Mouse (Mus musculus) limb, embryonic 14.5 days (tissue): Measurements from ENCODE around the gene Ptprg. TPM values are rescaled to one million over a fixed set of nuclear protein-coding genes. Genes with fewer than 3 reads are reported as not detected.

ENCODE experiments used
- ATAC-seq: fragments of 200-750 bp; cut with Nextera tagmentation; 2 replicates; pipeline ENCODE4 v1.8.0; 2017; ENCODE audit warnings: low read depth, moderate number of reproducible peaks, moderate TSS enrichment; ENCODE audit not compliant: low FRiP score
- DNase-seq: peaks from one replicate; pipeline ENCODE4 v3.0.0-alpha.2; 2015; ENCODE audit warnings: low spot score
- H3K27ac ChIP-seq: fragments of 300-500 bp; sonication (generic); replicated peaks from 2 replicates; pipeline ENCODE4 v1.5.1; 2014; ENCODE audit warnings: low read depth, mild to moderate bottlenecking, low read length, moderate library complexity, mixed read lengths
- H3K27me3 ChIP-seq: fragments of 300-500 bp; sonication (generic); 2 replicates; pipeline ENCODE4 v1.6.1; 2014; ENCODE audit warnings: low read length, mixed read lengths; ENCODE audit not compliant: control insufficient read depth, insufficient read depth
- H3K36me3 ChIP-seq: fragments of 300-500 bp; sonication (generic); 2 replicates; pipeline ENCODE4 v1.6.1; 2014; ENCODE audit warnings: mild to moderate bottlenecking, low read length, moderate library complexity, mixed read lengths; ENCODE audit not compliant: control insufficient read depth, insufficient read depth
- H3K4me1 ChIP-seq: fragments of 300-500 bp; sonication (generic); 2 replicates; pipeline ENCODE4 v1.6.1; 2014; ENCODE audit warnings: antibody characterized with exemption, low read length, mixed read lengths; ENCODE audit not compliant: control insufficient read depth, insufficient read depth
- H3K4me2 ChIP-seq: fragments of 300-500 bp; sonication (generic); replicated peaks from 2 replicates; pipeline ENCODE4 v1.6.1; 2014; ENCODE audit warnings: low read depth, mild to moderate bottlenecking, low read length, moderate library complexity; ENCODE audit not compliant: severe bottlenecking
- H3K4me3 ChIP-seq: fragments of 300-500 bp; sonication (generic); replicated peaks from 2 replicates; pipeline ENCODE4 v1.5.1; 2014; ENCODE audit warnings: low read length
- H3K9ac ChIP-seq: fragments of 300-500 bp; sonication (generic); 2 replicates; pipeline ENCODE4 v1.6.1; 2014; ENCODE audit warnings: mild to moderate bottlenecking, low read depth, low read length, moderate library complexity; ENCODE audit not compliant: severe bottlenecking
- H3K9me3 ChIP-seq: fragments of 300-500 bp; sonication (generic); 2 replicates; pipeline ENCODE4 v1.6.1; 2016; ENCODE audit warnings: low read length; ENCODE audit not compliant: control insufficient read depth
- POLR2A ChIP-seq: fragments of 200-500 bp; IDR thresholded peaks from 2 replicates; pipeline ENCODE4 v1.8.0; 2012; ENCODE audit warnings: inconsistent platforms, mild to moderate bottlenecking, moderate library complexity, borderline replicate concordance; ENCODE audit not compliant: insufficient read depth, insufficient read length; ENCODE audit errors: extremely low read depth
- WGBS: fragments of 180-500 bp; shearing (Covaris S2); extraction: QIAGEN DNeasy Blood & Tissue Kit; methylation state at CpG from one replicate; pipeline ENCODE4 v1.1.7; 2014; 5-methylcytosine and 5-hydroxymethylcytosine counted together
- polyA plus RNA-seq, 2 experiments: library from polyadenylated mRNA; depleted of rRNA in 1 of 2; stranded (reverse) in 1 of 2; unstranded in 1 of 2; fragments of >200 nt; fragmentation: Nextera tagmentation in 1 of 2; extraction: Ambion mirVana in 1 of 2; gene quantifications; 2 replicates each; pipeline versions ENCODE4 v1.2.1 to v1.2.3; 2012 to 2014

Ptprg gene
- polyA plus RNA-seq, 2 experiments: 25.5 to 28.6 TPM

DNA sequence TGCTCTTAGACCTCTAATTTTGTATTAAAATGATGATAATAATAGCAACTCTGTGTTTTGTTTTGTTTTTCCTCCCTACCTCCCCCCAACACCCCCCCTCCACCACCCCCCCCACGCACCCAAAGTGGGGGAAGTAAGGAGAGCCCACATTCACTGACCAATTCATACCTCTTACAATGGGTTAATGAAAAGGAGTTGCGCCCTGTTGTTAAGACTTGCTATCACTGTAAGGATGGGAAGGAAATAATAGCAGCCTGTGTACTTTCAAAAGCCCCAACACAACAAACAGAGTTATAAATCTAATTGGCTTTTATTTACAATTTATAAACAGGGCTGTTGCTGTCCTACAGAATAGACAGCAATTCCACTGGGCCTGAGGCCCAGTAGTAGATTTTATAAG, 130.8 kb downstream of the Ptprg start:
- no peaks in the 10 kb centered on the region for H3K9me3 ChIP-seq
- ATAC-seq: no peak
- no peaks in the 10 kb centered on the region for H3K36me3 ChIP-seq
- no peak for DNase-seq
- no peak overlapping the region for H3K27ac ChIP-seq
- H3K4me2 ChIP-seq: no peak overlapping the region
- no peak overlapping the region for H3K4me3 ChIP-seq
- 50% methylated on average over 2 of the region's 2 CpGs for WGBS
- H3K9ac ChIP-seq: 0 out of 2 replicates have a peak overlapping the region, but pooled peaks have one; percentile 25
- no peak for TF ChIP-seq POLR2A
- no peaks in the 10 kb centered on the region for H3K27me3 ChIP-seq
- peaks cover 24% of the 10 kb centered on the region for H3K4me1 ChIP-seq

- ATAC-seq: no peak
- Histone ChIP-seq H3K27ac (no peak overlapping the region), H3K4me3 (no peak overlapping the region), H3K36me3 (no peaks in the 10 kb centered on the region), H3K4me2 (no peak overlapping the region), H3K9me3 (no peaks in the 10 kb centered on the region), H3K9ac (no peak overlapping the region), H3K4me1 (peaks cover 20% of the 10 kb centered on the region), H3K27me3 (no peaks in the 10 kb centered on the region)
- no peak for DNase-seq
- WGBS: 88% methylated on average over 1 of the region's 1 CpGs
- no peak for TF ChIP-seq POLR2A
Measured at GRCm38 (mm10) chr14:11687541-11687940, 134.2 kb downstream of the Ptprg start.

- no peaks in the 10 kb centered on the region for H3K27me3 ChIP-seq
- no peak overlapping the region for H3K4me2 ChIP-seq
- no peaks in the 10 kb centered on the region for H3K36me3 ChIP-seq
- no peak for DNase-seq
- H3K4me1 ChIP-seq: peaks cover 14% of the 10 kb centered on the region
- 55% methylated on average over 6 of the region's 6 CpGs for WGBS
- ATAC-seq: no peak
- H3K9me3 ChIP-seq: no peaks in the 10 kb centered on the region
- no peak overlapping the region for H3K4me3 ChIP-seq
- no peak overlapping the region for H3K27ac ChIP-seq
- H3K9ac ChIP-seq: no peak overlapping the region
- TF ChIP-seq POLR2A: no peak
Measured at GRCm38 (mm10) chr14:11688142-11688541, 134.8 kb downstream of the Ptprg start.

DNA sequence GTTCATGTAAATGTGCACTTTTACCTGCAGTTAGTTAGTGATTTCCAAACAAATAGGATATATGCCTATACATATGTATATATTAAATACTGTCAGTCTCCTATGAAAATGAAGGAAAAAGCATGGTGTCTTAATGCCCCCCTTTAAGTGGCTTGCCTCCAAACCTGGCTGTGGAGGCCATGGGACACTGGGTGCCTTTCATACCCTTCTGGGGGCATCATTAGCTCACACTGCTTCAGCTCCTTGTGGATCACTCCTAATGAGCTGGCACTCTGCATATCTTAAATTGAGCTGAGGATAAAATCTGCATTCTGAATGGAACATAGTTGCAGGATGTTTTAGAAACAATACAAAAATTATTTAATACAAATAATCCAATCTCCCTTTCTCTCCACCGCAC, 136.7 kb downstream of the Ptprg start:
- whole genome bisulfite sequencing: 91% methylated on average over 1 of the region's 1 CpGs
- ATAC-seq: no peak
- Histone ChIP-seq H3K9me3 (no peaks in the 10 kb centered on the region), H3K9ac (no peak overlapping the region), H3K4me1 (0 out of 2 replicates have a peak, but pooled peaks cover 5% of the 10 kb centered on the region), H3K27me3 (no peaks in the 10 kb centered on the region), H3K4me3 (no peak overlapping the region), H3K36me3 (no peaks in the 10 kb centered on the region), H3K27ac (no peak overlapping the region), H3K4me2 (no peak overlapping the region)
- no peak for TF ChIP-seq POLR2A
- DNase-seq: no peak

- no peak for ATAC-seq
- H3K9me3 ChIP-seq: no peaks in the 10 kb centered on the region
- no peaks in the 10 kb centered on the region for H3K27me3 ChIP-seq
- no peak overlapping the region for H3K27ac ChIP-seq
- no peak for DNase-seq
- H3K4me1 ChIP-seq: 0 out of 2 replicates have a peak, but pooled peaks cover 5% of the 10 kb centered on the region
- WGBS: 77% methylated on average over 3 of the region's 3 CpGs
- no peaks in the 10 kb centered on the region for H3K36me3 ChIP-seq
- no peak overlapping the region for H3K9ac ChIP-seq
- H3K4me2 ChIP-seq: no peak overlapping the region
- H3K4me3 ChIP-seq: no peak overlapping the region
- no peak for TF ChIP-seq POLR2A
Measured at GRCm38 (mm10) chr14:11691531-11691930, 138.2 kb downstream of the Ptprg start.

DNA sequence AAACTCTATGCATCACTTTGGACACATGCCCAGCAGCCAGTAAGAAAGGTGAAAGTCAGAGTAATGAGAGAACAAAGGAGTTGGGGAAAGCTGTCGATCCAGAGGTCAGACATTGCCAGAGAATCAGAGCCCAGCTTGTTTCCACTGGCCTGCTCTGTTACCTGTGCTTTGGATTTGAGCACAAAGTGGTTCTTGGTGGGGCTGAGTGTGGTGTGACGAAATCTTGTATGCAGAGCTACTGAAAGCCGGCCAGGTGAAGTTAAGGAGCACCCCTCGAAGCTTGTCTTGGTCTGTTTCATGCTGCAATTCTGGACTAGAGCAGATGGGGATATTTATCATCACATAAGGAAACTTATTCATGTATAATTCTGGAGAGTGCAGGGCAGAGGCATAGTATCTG, 145.5 kb downstream of the Ptprg start:
- no peak for ATAC-seq
- no peak overlapping the region for H3K4me3 ChIP-seq
- H3K9me3 ChIP-seq: no peaks in the 10 kb centered on the region
- H3K4me1 ChIP-seq: peaks cover 13% of the 10 kb centered on the region
- no peak overlapping the region for H3K27ac ChIP-seq
- no peak for DNase-seq
- WGBS: 64% methylated on average over 4 of the region's 4 CpGs
- H3K9ac ChIP-seq: no peak overlapping the region
- no peaks in the 10 kb centered on the region for H3K36me3 ChIP-seq
- H3K27me3 ChIP-seq: no peaks in the 10 kb centered on the region
- TF ChIP-seq POLR2A: no peak
- H3K4me2 ChIP-seq: no peak overlapping the region
